Mouse (Mus musculus): ENCODE measurements around the gene Tas2r115. TPM values are rescaled to one million over a fixed set of nuclear protein-coding genes. Genes with fewer than 3 reads are reported as not detected.
"Not testable (repeated sequence)": the region's sequence is repeated elsewhere in the genome, so short reads cannot be mapped to it uniquely, and the experiment has no call there.

Gene Tas2r115
- polyA plus RNA-seq (2012; rRNA removed): not detected in 2 replicates

- Histone ChIP-seq H3K27me3 (ENCODE audit: control insufficient read depth, insufficient read depth, low read length) (no peaks in the 10 kb centered on the region), H3K4me1 (replicated peaks; ENCODE audit: control insufficient read depth, insufficient read depth, low read length) (no peaks in the 10 kb centered on the region), H3K36me3 (ENCODE audit: control insufficient read depth, insufficient read depth, low read length) (no peaks in the 10 kb centered on the region), H3K4me3 (ENCODE audit: control insufficient read depth, insufficient read depth, low read length) (no peak within 1 kb of the TSS), H3K27ac (ENCODE audit: control insufficient read depth, insufficient read depth, low read length) (no peak within 1 kb of the TSS)
- no peak for TF ChIP-seq CTCF (IDR thresholded peaks at IDR 0.05; ENCODE audit: borderline replicate concordance, control insufficient read depth, extremely low read depth, insufficient read depth, low read length, poor library complexity)
- TF ChIP-seq POLR2A (IDR thresholded peaks at IDR 0.05; ENCODE audit: control insufficient read depth, extremely low read depth, insufficient read depth, low read length, poor library complexity): no peak
- 76% methylated on average over 2 of the region's 2 CpGs for WGBS
- no peak for DNase-seq
Measured at GRCm38 (mm10) chr6:132737935-132738334, at the start of gene Tas2r115. Gene Tas2r115 (minus strand): TSS chr6:132738035.

- Histone ChIP-seq H3K27me3 (ENCODE audit: control insufficient read depth, insufficient read depth, low read length) (no peaks in the 10 kb centered on the region), H3K4me1 (replicated peaks; ENCODE audit: control insufficient read depth, insufficient read depth, low read length) (no peaks in the 10 kb centered on the region), H3K27ac (ENCODE audit: control insufficient read depth, insufficient read depth, low read length) (no peak within 1 kb of the TSS), H3K36me3 (ENCODE audit: control insufficient read depth, insufficient read depth, low read length) (no peaks in the 10 kb centered on the region), H3K4me3 (ENCODE audit: control insufficient read depth, insufficient read depth, low read length) (no peak within 1 kb of the TSS)
- DNase-seq: no peak
- TF ChIP-seq CTCF (IDR thresholded peaks at IDR 0.05; ENCODE audit: borderline replicate concordance, control insufficient read depth, extremely low read depth, insufficient read depth, low read length, poor library complexity) (no peak), POLR2A (IDR thresholded peaks at IDR 0.05; ENCODE audit: control insufficient read depth, extremely low read depth, insufficient read depth, low read length, poor library complexity) (no peak)
Measured at GRCm38 (mm10) chr6:132778062-132778461, 40.2 kb upstream of the Tas2r115 start, which contains the start of gene Tas2r136. Gene Tas2r136 (minus strand): TSS chr6:132778162.

- 99% methylated on average over 2 of the region's 2 CpGs for WGBS
- Histone ChIP-seq H3K4me3 (ENCODE audit: control insufficient read depth, insufficient read depth, low read length) (no peak within 1 kb of the TSS), H3K4me1 (replicated peaks; ENCODE audit: control insufficient read depth, insufficient read depth, low read length) (no peaks in the 10 kb centered on the region), H3K27me3 (ENCODE audit: control insufficient read depth, insufficient read depth, low read length) (no peaks in the 10 kb centered on the region), H3K36me3 (ENCODE audit: control insufficient read depth, insufficient read depth, low read length) (no peaks in the 10 kb centered on the region), H3K27ac (ENCODE audit: control insufficient read depth, insufficient read depth, low read length) (no peak within 1 kb of the TSS)
- DNase-seq: no peak
- TF ChIP-seq CTCF (IDR thresholded peaks at IDR 0.05; ENCODE audit: borderline replicate concordance, control insufficient read depth, extremely low read depth, insufficient read depth, low read length, poor library complexity) (no peak), POLR2A (IDR thresholded peaks at IDR 0.05; ENCODE audit: control insufficient read depth, extremely low read depth, insufficient read depth, low read length, poor library complexity) (no peak)
Measured at GRCm38 (mm10) chr6:132761831-132762230, 24.0 kb upstream of the Tas2r115 start, which contains the start of gene Tas2r102. Gene Tas2r102 (plus strand): TSS chr6:132762131.

- Histone ChIP-seq H3K36me3 (ENCODE audit: control insufficient read depth, insufficient read depth, low read length) (no peaks in the 10 kb centered on the region), H3K27me3 (ENCODE audit: control insufficient read depth, insufficient read depth, low read length) (no peaks in the 10 kb centered on the region), H3K4me1 (replicated peaks; ENCODE audit: control insufficient read depth, insufficient read depth, low read length) (no peaks in the 10 kb centered on the region), H3K27ac (ENCODE audit: control insufficient read depth, insufficient read depth, low read length) (no peak within 1 kb of the TSS), H3K4me3 (ENCODE audit: control insufficient read depth, insufficient read depth, low read length) (no peak within 1 kb of the TSS)
- no peak for DNase-seq
- 89% methylated on average over 1 of the region's 1 CpGs for WGBS
- TF ChIP-seq POLR2A (IDR thresholded peaks at IDR 0.05; ENCODE audit: control insufficient read depth, extremely low read depth, insufficient read depth, low read length, poor library complexity) (no peak), CTCF (IDR thresholded peaks at IDR 0.05; ENCODE audit: borderline replicate concordance, control insufficient read depth, extremely low read depth, insufficient read depth, low read length, poor library complexity) (no peak)
Measured at GRCm38 (mm10) chr6:132754430-132754829, 16.6 kb upstream of the Tas2r115 start, which contains the start of gene Tas2r124. Gene Tas2r124 (plus strand): TSS chr6:132754730.

GRCm38 (mm10) chr6:132750206-132750605 is 12.4 kb upstream of the Tas2r115 start:
- TF ChIP-seq CTCF (IDR thresholded peaks at IDR 0.05; ENCODE audit: borderline replicate concordance, control insufficient read depth, extremely low read depth, insufficient read depth, low read length, poor library complexity) (no peak), POLR2A (IDR thresholded peaks at IDR 0.05; ENCODE audit: control insufficient read depth, extremely low read depth, insufficient read depth, low read length, poor library complexity) (no peak)
- Histone ChIP-seq H3K4me3 (ENCODE audit: control insufficient read depth, insufficient read depth, low read length) (no peak overlapping the region), H3K27ac (ENCODE audit: control insufficient read depth, insufficient read depth, low read length) (no peak overlapping the region), H3K27me3 (ENCODE audit: control insufficient read depth, insufficient read depth, low read length) (no peaks in the 10 kb centered on the region), H3K36me3 (ENCODE audit: control insufficient read depth, insufficient read depth, low read length) (no peaks in the 10 kb centered on the region), H3K4me1 (replicated peaks; ENCODE audit: control insufficient read depth, insufficient read depth, low read length) (no peaks in the 10 kb centered on the region)
- WGBS: 92% methylated on average over 2 of the region's 2 CpGs
- DNase-seq: no peak

GRCm38 (mm10) chr6:132711828-132712227 is 26.0 kb downstream of the Tas2r115 start, which contains the start of gene Tas2r122:
Gene Tas2r122 (minus strand): TSS chr6:132711928.
- TF ChIP-seq POLR2A (IDR thresholded peaks at IDR 0.05; ENCODE audit: control insufficient read depth, extremely low read depth, insufficient read depth, low read length, poor library complexity): no peak
- no peak for TF ChIP-seq CTCF (IDR thresholded peaks at IDR 0.05; ENCODE audit: borderline replicate concordance, control insufficient read depth, extremely low read depth, insufficient read depth, low read length, poor library complexity)
- no peaks in the 10 kb centered on the region for H3K27me3 ChIP-seq (ENCODE audit: control insufficient read depth, insufficient read depth, low read length)
- no peak within 1 kb of the TSS for H3K4me3 ChIP-seq (ENCODE audit: control insufficient read depth, insufficient read depth, low read length)
- no peaks in the 10 kb centered on the region for H3K4me1 ChIP-seq (replicated peaks; ENCODE audit: control insufficient read depth, insufficient read depth, low read length)
- no peaks in the 10 kb centered on the region for H3K36me3 ChIP-seq (ENCODE audit: control insufficient read depth, insufficient read depth, low read length)
- WGBS: 85% methylated on average over 3 of the region's 3 CpGs
- no peak for DNase-seq
- H3K27ac ChIP-seq (ENCODE audit: control insufficient read depth, insufficient read depth, low read length): no peak within 1 kb of the TSS

GRCm38 (mm10) chr6:132700907-132701306 is 36.9 kb downstream of the Tas2r115 start, which contains the start of gene Tas2r121:
Gene Tas2r121 (minus strand): TSS chr6:132701007.
- Histone ChIP-seq H3K27me3 (ENCODE audit: control insufficient read depth, insufficient read depth, low read length) (no peaks in the 10 kb centered on the region), H3K27ac (ENCODE audit: control insufficient read depth, insufficient read depth, low read length) (no peak within 1 kb of the TSS), H3K4me1 (replicated peaks; ENCODE audit: control insufficient read depth, insufficient read depth, low read length) (no peaks in the 10 kb centered on the region), H3K4me3 (ENCODE audit: control insufficient read depth, insufficient read depth, low read length) (no peak within 1 kb of the TSS), H3K36me3 (ENCODE audit: control insufficient read depth, insufficient read depth, low read length) (no peaks in the 10 kb centered on the region)
- TF ChIP-seq CTCF (IDR thresholded peaks at IDR 0.05; ENCODE audit: borderline replicate concordance, control insufficient read depth, extremely low read depth, insufficient read depth, low read length, poor library complexity) (no peak), POLR2A (IDR thresholded peaks at IDR 0.05; ENCODE audit: control insufficient read depth, extremely low read depth, insufficient read depth, low read length, poor library complexity) (no peak)
- 84% methylated on average over 1 of the region's 1 CpGs for WGBS
- DNase-seq: no peak

GRCm38 (mm10) chr6:132691596-132691995 is 46.2 kb downstream of the Tas2r115 start:
- H3K27ac ChIP-seq (ENCODE audit: control insufficient read depth, insufficient read depth, low read length); H3K4me3 ChIP-seq (ENCODE audit: control insufficient read depth, insufficient read depth, low read length); H3K27me3 ChIP-seq (ENCODE audit: control insufficient read depth, insufficient read depth, low read length); DNase-seq; H3K36me3 ChIP-seq (ENCODE audit: control insufficient read depth, insufficient read depth, low read length); H3K4me1 ChIP-seq (replicated peaks; ENCODE audit: control insufficient read depth, insufficient read depth, low read length): not testable (repeated sequence)
- 86% methylated on average over 7 of the region's 7 CpGs for WGBS
